Mouse (Mus musculus) ES-E14 (cell line): ENCODE results near the gene Kctd3. TPM values are rescaled to one million over a fixed set of nuclear protein-coding genes. Genes with fewer than 3 reads are reported as not detected.
A peak's percentile ranks its signal among the peaks of the same experiment; 100 is the strongest.

Experiments used
- DNase-seq: peaks from one replicate; pipeline ENCODE4 v3.0.0-alpha.2; 2013; ENCODE audit warnings: low read depth, low spot score
- H3K27ac ChIP-seq: 2 replicates; pipeline ENCODE4 v1.5.1; 2012; ENCODE audit warnings: low read depth, mild to moderate bottlenecking, low read length, moderate library complexity, mixed read lengths; ENCODE audit not compliant: poor library complexity, insufficient read depth, severe bottlenecking
- H3K36me3 ChIP-seq: 2 replicates; pipeline ENCODE4 v1.6.1; 2012; ENCODE audit warnings: mild to moderate bottlenecking, low read length, moderate library complexity, mixed read lengths; ENCODE audit not compliant: control insufficient read depth, poor library complexity, insufficient read depth, severe bottlenecking
- H3K4me1 ChIP-seq, 2 experiments: fragments of 150-350 bp in 1 of 2; sonication (generic) in 1 of 2; 2 replicates each; pipeline ENCODE4 v1.6.1; 2012; ENCODE audit warnings: low read length in 2 of 2, mild to moderate bottlenecking in 1 of 2, mixed read lengths in 1 of 2; ENCODE audit not compliant: control insufficient read depth in 2 of 2, insufficient read depth in 2 of 2, poor library complexity in 1 of 2
- H3K4me3 ChIP-seq, 2 experiments: fragments of 150-350 bp in 1 of 2; sonication (generic) in 1 of 2; 2 replicates each; pipeline ENCODE4 v1.5.1; 2012; ENCODE audit warnings: low read length in 2 of 2, low read depth in 1 of 2, mild to moderate bottlenecking in 1 of 2, mixed read lengths in 1 of 2; ENCODE audit not compliant: insufficient read depth in 1 of 2, poor library complexity in 1 of 2, severe bottlenecking in 1 of 2
- H3K9ac ChIP-seq: 2 replicates; pipeline ENCODE4 v1.6.1; 2012; ENCODE audit warnings: low read depth, mild to moderate bottlenecking, low read length, mixed read lengths; ENCODE audit not compliant: poor library complexity, insufficient read depth, severe bottlenecking
- H3K9me3 ChIP-seq: fragments of 150-350 bp; sonication (generic); 2 replicates; pipeline ENCODE4 v1.6.1; 2012; ENCODE audit warnings: low read depth, mild to moderate bottlenecking, low read length; ENCODE audit not compliant: control insufficient read depth, insufficient read depth
- CHD2 ChIP-seq: IDR thresholded peaks from 2 replicates; pipeline ENCODE4 v1.6.1; 2014; ENCODE audit warnings: mild to moderate bottlenecking, low read depth, low read length, inconsistent platforms
- HCFC1 ChIP-seq: IDR thresholded peaks from 2 replicates; pipeline ENCODE4 v1.6.1; 2012; ENCODE audit warnings: low read length, inconsistent platforms, borderline replicate concordance; ENCODE audit not compliant: insufficient read depth
- MAFK ChIP-seq: IDR thresholded peaks from 2 replicates; pipeline ENCODE4 v1.6.1; 2014; ENCODE audit warnings: mild to moderate bottlenecking, low read depth, low read length, inconsistent platforms; ENCODE audit not compliant: insufficient read depth
- ZC3H11A ChIP-seq: IDR thresholded peaks from 2 replicates; pipeline ENCODE4 v1.6.1; 2012; ENCODE audit warnings: low read depth, mild to moderate bottlenecking, inconsistent platforms, low read length, borderline replicate concordance
- ZNF384 ChIP-seq: IDR thresholded peaks from 2 replicates; pipeline ENCODE4 v1.6.1; 2012; ENCODE audit warnings: low read depth, low read length, inconsistent platforms
- in situ Hi-C, 2 experiments: fragments of 600-800 bp; cut with MboI; formaldehyde crosslinking; loops; one replicate each; pipeline ENCODE4 v1.15.1; 2025; ENCODE audit warnings: low sequenced_read_pairs in 2 of 2, inconsistent platforms in 1 of 2; ENCODE audit not compliant: unreplicated experiment in 2 of 2
- total RNA-seq: library from RNA; depleted of rRNA; stranded (reverse); fragments of 300-350 nt; gene quantifications from 2 replicates; pipeline ENCODE4 v1.2.3, GENCODE M21; 2012; rRNA removed

Kctd3 gene
- total RNA-seq, result 54.7 and 78.6 TPM in 2 replicates

- Histone ChIP-seq H3K4me1 (peaks cover 0 to 25% of the 10 kb centered on the region in 2 experiments; a peak in 3 of 4 replicates), H3K4me3 (peak within 1 kb of the TSS; percentile 96 to 99), H3K9me3 (no peaks in the 10 kb centered on the region), H3K36me3 (peaks cover 8% of the 10 kb centered on the region; the same call in 1 of the 2 replicates), H3K27ac (peak within 1 kb of the TSS; percentile 55), H3K9ac (peak within 1 kb of the TSS; percentile 98)
- no peak for TF ChIP-seq CHD2
- peak; percentile 15; the same call in 1 of the 2 replicates for TF ChIP-seq HCFC1
- in situ Hi-C loops, result no loop called here
- peak; percentile 88 for DNase-seq
Measured at GRCm38 (mm10) chr1:189007239-189007979, at the start of gene Kctd3. Kctd3 (minus strand) TSS chr1:189007841.

- Histone ChIP-seq H3K9me3 (no peaks in the 10 kb centered on the region), H3K4me1 (no peaks in the 10 kb centered on the region), H3K4me3 (no peak overlapping the region), H3K36me3 (no peaks in the 10 kb centered on the region), H3K27ac (no peak overlapping the region), H3K9ac (no peak overlapping the region)
- DNase-seq, result no peak
- TF ChIP-seq CHD2, result no peak
- TF ChIP-seq MAFK, result no peak
- no peak for TF ChIP-seq ZC3H11A
- in situ Hi-C loops, result no loop called here
Measured at GRCm38 (mm10) chr1:189057425-189057824, 49.8 kb upstream of the Kctd3 start.

GRCm38 (mm10) chr1:189055933-189056332, 48.3 kb upstream of the Kctd3 start:
- H3K36me3 ChIP-seq, result no peaks in the 10 kb centered on the region
- no peak for DNase-seq
- TF ChIP-seq HCFC1 (no peak), ZC3H11A (no peak), MAFK (no peak), ZNF384 (no peak), CHD2 (no peak)
- no peak overlapping the region for H3K9ac ChIP-seq
- H3K4me3 ChIP-seq, result no peak overlapping the region
- in situ Hi-C loops, result no loop called here
- no peaks in the 10 kb centered on the region for H3K9me3 ChIP-seq
- no peaks in the 10 kb centered on the region for H3K4me1 ChIP-seq
- H3K27ac ChIP-seq, result no peak overlapping the region

GRCm38 (mm10) chr1:189054941-189055551, 47.4 kb upstream of the Kctd3 start:
- Histone ChIP-seq H3K36me3 (no peaks in the 10 kb centered on the region), H3K9ac (no peak overlapping the region), H3K4me1 (no peaks in the 10 kb centered on the region), H3K4me3 (no peak overlapping the region), H3K9me3 (no peaks in the 10 kb centered on the region), H3K27ac (no peak overlapping the region)
- TF ChIP-seq CHD2 (no peak), ZC3H11A (no peak), ZNF384 (no peak), MAFK (no peak), HCFC1 (no peak)
- DNase-seq, result no peak
- in situ Hi-C loops, result no loop called here
